Mouse (Mus musculus) limb, embryonic 15.5 days (tissue): ENCODE results near the gene 1810010H24Rik. TPM values are rescaled to one million over a fixed set of nuclear protein-coding genes. Genes with fewer than 3 reads are reported as not detected.
"Not testable (repeated sequence)": the region's sequence is repeated elsewhere in the genome, so short reads cannot be mapped to it uniquely, and the experiment has no call there.

Source experiments
- ATAC-seq: fragments of 200-750 bp; cut with Nextera tagmentation; 2 replicates; pipeline ENCODE4 v1.8.0; 2017; ENCODE audit warnings: low read depth, moderate TSS enrichment; ENCODE audit not compliant: insufficient number of reproducible peaks, low FRiP score, low TSS enrichment
- H3K27ac ChIP-seq: fragments of 300-500 bp; sonication (generic); 2 replicates; pipeline ENCODE4 v1.5.1; 2015; ENCODE audit warnings: moderate library complexity, mild to moderate bottlenecking, inconsistent platforms
- H3K27me3 ChIP-seq: fragments of 300-500 bp; sonication (generic); 2 replicates; pipeline ENCODE4 v1.6.1; 2015; ENCODE audit warnings: inconsistent platforms
- H3K36me3 ChIP-seq: fragments of 300-500 bp; sonication (generic); 2 replicates; pipeline ENCODE4 v1.6.1; 2015; ENCODE audit warnings: inconsistent platforms
- H3K4me1 ChIP-seq: fragments of 300-500 bp; sonication (generic); 2 replicates; pipeline ENCODE4 v1.6.1; 2015; ENCODE audit warnings: inconsistent platforms
- H3K4me2 ChIP-seq: fragments of 300-500 bp; sonication (generic); 2 replicates; pipeline ENCODE4 v1.6.1; 2015; ENCODE audit warnings: mild to moderate bottlenecking, inconsistent platforms
- H3K4me3 ChIP-seq: fragments of 300-500 bp; sonication (generic); 2 replicates; pipeline ENCODE4 v1.5.1; 2015; ENCODE audit warnings: mild to moderate bottlenecking, inconsistent platforms
- H3K9ac ChIP-seq: fragments of 300-500 bp; sonication (generic); 2 replicates; pipeline ENCODE4 v1.6.1; 2015; ENCODE audit warnings: inconsistent platforms
- H3K9me3 ChIP-seq: fragments of 300-500 bp; sonication (generic); 2 replicates; pipeline ENCODE4 v1.6.1; 2016; ENCODE audit warnings: inconsistent platforms
- WGBS: fragments of 180-500 bp; shearing (Covaris S2); methylation state at CpG from one replicate; pipeline ENCODE4 v1.1.7; 2015; 5-methylcytosine and 5-hydroxymethylcytosine counted together
- polyA plus RNA-seq: library from polyadenylated mRNA; unstranded; fragments of >200 nt; fragmentation: Nextera tagmentation; extraction: Ambion mirVana; gene quantifications from 2 replicates; pipeline ENCODE4 v1.2.1, GENCODE M21; 2015

Gene 1810010H24Rik
- polyA plus RNA-seq = 1.9 and 2.1 TPM in 2 replicates

DNA sequence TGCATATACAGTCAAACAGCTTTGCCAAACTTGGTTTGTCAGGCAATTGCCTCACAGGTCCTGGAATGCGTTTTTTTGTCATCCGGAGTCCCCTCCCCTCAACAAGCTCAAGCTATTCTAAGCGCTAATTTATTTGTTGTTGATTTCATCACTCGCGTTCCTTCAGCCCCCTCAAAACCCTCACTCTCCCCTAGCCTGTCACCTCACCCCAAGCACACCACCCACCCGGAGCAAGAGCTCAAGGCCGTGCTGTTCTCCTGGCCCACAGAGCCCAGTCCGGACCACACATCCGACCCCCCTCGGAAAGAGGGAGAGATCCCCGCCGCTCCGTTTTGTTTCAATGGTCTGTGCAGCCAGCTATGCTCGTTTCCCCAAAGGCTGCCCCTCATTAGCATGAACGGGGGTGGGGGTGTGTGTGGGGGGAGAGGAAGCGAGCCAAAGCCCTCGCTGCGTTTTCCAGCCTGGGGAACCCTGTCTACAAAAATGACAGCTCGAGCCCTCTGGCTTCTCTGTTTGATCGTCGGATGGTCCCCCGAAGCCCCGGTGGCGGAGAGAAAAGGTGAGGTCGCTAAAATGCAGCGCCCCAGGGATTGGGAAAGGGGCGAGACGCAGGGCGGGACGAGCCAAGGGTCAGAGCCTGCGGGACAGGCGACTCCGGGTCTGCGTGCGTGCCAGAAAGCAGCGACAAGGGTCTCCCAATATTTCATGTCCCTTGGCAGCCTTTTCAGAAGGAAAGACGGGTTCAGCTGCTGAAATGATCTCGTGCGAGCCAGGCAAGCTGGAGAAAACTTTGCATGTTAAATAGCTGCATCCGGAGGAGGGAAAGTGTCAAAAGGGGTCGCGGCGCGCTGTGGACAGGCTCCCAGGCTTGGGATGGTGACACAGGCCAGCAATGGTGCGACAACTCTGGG lies at the start of gene 1810010H24Rik:
TSS of gene 1810010H24Rik (plus strand) at position 271 of the 911 bp plus-strand sequence.
- ATAC-seq = no peak
- WGBS = under 1% methylated on average over 45 of the region's 45 CpGs
- Histone ChIP-seq H3K4me3 (peak within 1 kb of the TSS; percentile 47), H3K36me3 (no peaks in the 10 kb centered on the region), H3K9me3 (no peaks in the 10 kb centered on the region), H3K9ac (peak within 1 kb of the TSS; percentile 42), H3K27ac (no peak within 1 kb of the TSS), H3K4me2 (peak within 1 kb of the TSS; percentile 86), H3K4me1 (peaks cover 34% of the 10 kb centered on the region), H3K27me3 (peaks cover 7% of the 10 kb centered on the region; the same call in 1 of the 2 replicates)

DNA sequence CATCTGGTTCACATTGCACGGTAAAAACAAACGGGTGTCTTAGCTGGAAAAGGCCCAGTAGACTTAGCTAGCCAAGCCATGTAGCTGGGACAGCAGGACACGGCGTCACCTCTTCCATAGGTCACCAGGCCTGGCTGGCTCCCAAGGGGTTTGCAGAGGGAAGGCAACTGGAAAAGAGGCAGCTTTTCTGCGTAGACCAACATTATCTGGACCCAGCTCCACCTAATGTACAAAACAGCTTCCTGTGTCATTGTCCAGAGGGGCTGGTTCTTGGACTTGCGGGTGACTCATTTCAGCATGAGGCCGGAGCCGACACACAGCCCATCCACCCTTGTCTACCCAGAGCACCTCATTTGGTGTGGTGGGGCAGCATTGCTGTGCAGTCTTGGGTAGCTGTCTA lies 49.3 kb upstream of the 1810010H24Rik start:
- Histone ChIP-seq H3K4me1 (no peaks in the 10 kb centered on the region), H3K36me3 (no peaks in the 10 kb centered on the region), H3K27me3 (no peaks in the 10 kb centered on the region), H3K9me3 (no peaks in the 10 kb centered on the region), H3K4me3 (no peak overlapping the region), H3K9ac (no peak overlapping the region), H3K27ac (no peak overlapping the region), H3K4me2 (no peak overlapping the region)
- no peak for ATAC-seq
- WGBS = 73% methylated on average over 8 of the region's 8 CpGs

DNA sequence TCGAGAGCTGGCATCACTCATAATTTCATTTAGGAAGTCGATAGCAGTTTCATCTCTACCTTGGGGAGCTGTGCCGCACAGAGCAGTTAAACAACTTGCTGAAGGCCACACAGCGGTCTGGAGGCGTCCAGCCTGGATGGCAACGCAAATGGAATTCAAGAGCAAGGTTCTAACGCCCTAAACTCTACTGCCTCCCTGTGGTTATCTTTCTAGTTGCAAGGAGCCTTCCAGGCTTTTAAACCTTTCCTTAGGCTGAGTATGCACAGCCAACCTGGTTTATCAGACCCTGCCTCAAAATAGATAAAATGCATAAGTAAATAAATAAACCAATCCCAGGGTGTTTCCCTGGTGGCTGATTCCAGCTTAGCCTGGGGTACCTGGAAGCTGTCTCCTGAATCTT lies 45.0 kb upstream of the 1810010H24Rik start:
- Histone ChIP-seq H3K36me3 (no peaks in the 10 kb centered on the region), H3K27me3 (no peaks in the 10 kb centered on the region), H3K4me2 (no peak overlapping the region), H3K27ac (no peak overlapping the region), H3K9ac (no peak overlapping the region), H3K4me1 (no peaks in the 10 kb centered on the region), H3K4me3 (no peak overlapping the region), H3K9me3 (no peaks in the 10 kb centered on the region)
- no peak for ATAC-seq
- 28% methylated on average over 7 of the region's 7 CpGs for whole genome bisulfite sequencing

DNA sequence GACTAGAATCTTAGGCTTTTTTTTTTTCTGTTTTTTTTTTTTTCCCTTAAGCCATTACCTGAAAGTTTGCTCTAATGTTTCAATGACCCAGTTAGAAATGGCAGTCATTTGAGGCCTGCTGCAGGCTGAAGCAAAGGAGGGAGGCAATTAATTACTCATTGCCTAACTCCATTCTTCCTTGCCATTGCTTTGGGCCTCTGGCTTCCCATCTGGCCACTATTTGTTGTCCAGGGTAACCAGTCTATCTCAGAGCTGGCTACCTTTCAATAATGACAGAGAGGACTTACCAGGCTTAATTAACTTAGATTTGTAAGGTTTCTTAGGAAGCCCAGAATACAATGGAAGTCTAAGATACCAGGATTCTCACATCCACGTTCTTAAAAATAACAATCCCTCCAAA lies 43.7 kb upstream of the 1810010H24Rik start:
- Histone ChIP-seq H3K27me3 (no peaks in the 10 kb centered on the region), H3K36me3 (0 out of 2 replicates have a peak, but pooled peaks cover 2% of the 10 kb centered on the region), H3K4me3 (no peak overlapping the region), H3K4me1 (no peaks in the 10 kb centered on the region), H3K9ac (no peak overlapping the region), H3K27ac (no peak overlapping the region), H3K4me2 (no peak overlapping the region), H3K9me3 (no peaks in the 10 kb centered on the region)
- ATAC-seq = no peak
- WGBS = 65% methylated on average over 1 of the region's 1 CpGs

DNA sequence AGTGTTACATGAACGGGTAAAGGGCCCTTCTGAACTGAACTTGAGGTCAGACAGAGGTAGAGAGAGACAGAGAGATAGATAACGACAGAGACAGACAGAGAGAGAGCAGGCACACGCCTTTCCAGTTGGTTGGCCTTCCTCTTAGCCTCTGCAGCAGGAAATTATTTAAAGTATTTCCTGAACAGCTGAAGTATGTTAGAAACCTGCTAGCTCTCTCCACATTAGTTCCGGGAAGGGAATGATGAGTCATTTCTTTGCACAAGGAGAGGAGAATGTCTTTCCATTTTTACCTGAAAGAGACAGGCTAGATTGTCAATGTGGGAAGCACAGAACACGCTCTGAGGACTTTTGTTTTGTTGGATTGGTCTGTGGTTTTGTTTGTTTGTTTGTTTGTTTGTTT lies 43.1 kb upstream of the 1810010H24Rik start:
- peaks cover 8% of the 10 kb centered on the region for H3K36me3 ChIP-seq
- ATAC-seq = no peak
- no peaks in the 10 kb centered on the region for H3K4me1 ChIP-seq
- H3K9me3 ChIP-seq = no peaks in the 10 kb centered on the region
- no peak overlapping the region for H3K9ac ChIP-seq
- no peaks in the 10 kb centered on the region for H3K27me3 ChIP-seq
- H3K27ac ChIP-seq = no peak overlapping the region
- H3K4me2 ChIP-seq = no peak overlapping the region
- WGBS = 37% methylated on average over 5 of the region's 5 CpGs
- H3K4me3 ChIP-seq = no peak overlapping the region

DNA sequence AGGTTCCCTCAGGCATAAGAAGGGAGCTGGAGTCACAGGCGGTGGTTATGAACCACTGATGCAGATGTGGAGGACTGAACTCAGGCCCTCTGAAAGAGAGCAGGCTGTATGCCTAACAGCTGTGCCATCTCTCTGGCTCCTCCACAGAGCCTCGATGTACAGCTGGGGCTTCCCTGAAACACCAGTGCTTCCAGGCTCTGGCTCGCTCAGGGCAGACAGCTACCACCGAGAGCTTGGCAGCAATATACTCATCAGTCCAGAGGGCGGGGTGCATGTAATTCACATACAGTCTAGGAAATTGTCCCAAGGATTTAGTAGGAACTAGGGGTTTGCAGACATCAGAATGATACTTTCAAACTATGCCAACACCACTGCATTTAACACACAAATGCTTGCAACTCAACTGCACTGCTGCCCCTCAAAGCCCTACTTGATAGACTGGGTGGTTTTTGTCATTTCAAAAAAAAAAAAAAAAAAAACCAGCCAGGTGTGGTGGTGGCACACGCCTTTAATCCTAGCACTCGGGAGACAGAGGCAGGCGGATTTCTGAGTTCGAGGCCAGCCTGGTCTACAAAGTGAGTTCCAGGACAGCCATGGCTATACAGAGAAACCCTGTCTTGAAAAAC lies 39.4 kb upstream of the 1810010H24Rik start:
- H3K9ac ChIP-seq, H3K27ac ChIP-seq, H3K4me2 ChIP-seq, H3K27me3 ChIP-seq, H3K9me3 ChIP-seq, H3K4me1 ChIP-seq, H3K4me3 ChIP-seq, ATAC-seq: not testable (repeated sequence)
- 75% methylated on average over 9 of the region's 9 CpGs for WGBS
- H3K36me3 ChIP-seq = peaks cover 35% of the 10 kb centered on the region

DNA sequence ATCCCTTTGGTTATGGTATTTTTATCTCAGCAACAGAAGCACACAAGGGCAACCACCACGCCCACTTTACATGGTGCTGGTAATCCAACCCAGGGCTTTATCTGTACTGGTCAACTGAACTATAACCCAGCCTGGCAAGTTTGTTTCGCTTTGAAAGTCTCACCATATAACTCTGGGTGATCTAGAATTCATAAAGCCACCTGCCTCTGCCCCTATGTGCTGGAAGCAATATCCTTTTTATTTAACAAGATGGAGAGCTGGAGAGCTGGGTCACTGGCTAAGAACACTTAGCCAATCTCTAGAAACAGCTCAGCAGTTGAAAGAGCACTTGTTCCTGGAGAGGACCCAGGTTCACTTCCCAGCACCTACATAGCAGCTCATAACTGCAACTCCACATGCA lies 38.1 kb upstream of the 1810010H24Rik start:
- 91% methylated on average over 2 of the region's 2 CpGs for WGBS

DNA sequence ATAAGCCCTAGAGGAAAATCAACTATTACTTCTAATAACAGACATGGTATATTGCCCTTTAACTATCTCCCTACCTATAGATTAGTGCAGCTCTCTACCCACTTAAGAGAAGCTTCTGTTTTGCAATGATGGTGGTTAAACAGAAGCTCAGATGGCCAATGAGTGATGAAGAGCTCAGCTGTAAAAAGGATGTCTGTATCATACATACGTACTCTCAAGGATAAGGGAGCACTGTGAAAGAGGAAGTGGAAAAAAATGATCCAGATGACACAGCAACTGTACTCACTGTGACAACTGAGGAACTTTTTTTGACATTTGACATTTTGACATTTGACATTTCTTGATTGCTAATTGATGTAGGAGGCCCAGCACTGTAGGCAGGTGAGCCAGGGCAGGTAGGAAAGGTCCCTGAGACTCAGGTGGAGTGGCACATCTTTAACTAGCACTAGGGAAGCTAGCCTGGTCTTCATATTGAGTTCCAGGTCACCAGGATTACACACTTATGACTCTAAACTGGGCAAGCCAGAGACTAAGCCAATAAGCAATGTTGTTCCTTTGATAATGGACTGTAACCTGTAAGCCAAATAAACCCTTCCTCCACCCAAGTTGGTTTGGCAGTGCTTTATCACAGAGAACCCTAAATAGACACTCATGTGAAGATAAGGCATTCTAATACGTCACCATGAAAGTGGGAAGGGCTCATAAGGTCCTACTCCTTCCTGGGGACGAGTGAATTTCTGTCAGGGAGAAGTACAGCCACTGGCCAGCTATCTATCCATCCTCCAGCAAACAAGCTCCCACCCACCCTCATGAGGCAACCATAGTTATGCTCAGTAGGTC lies 31.0 kb upstream of the 1810010H24Rik start:
- ATAC-seq = no peak
- Histone ChIP-seq H3K36me3 (peaks cover 53% of the 10 kb centered on the region), H3K4me2 (no peak overlapping the region), H3K4me3 (no peak overlapping the region), H3K27ac (no peak overlapping the region), H3K9me3 (no peaks in the 10 kb centered on the region), H3K27me3 (no peaks in the 10 kb centered on the region), H3K9ac (no peak overlapping the region), H3K4me1 (peaks cover 2% of the 10 kb centered on the region; the same call in 1 of the 2 replicates)
- WGBS = 80% methylated on average over 3 of the region's 3 CpGs

More for the DNA sequence above, 38.1 kb upstream of the 1810010H24Rik start:
- Histone ChIP-seq H3K9me3 (no peaks in the 10 kb centered on the region), H3K27ac (no peak overlapping the region), H3K4me1 (no peaks in the 10 kb centered on the region), H3K9ac (no peak overlapping the region), H3K36me3 (peaks cover 44% of the 10 kb centered on the region), H3K27me3 (no peaks in the 10 kb centered on the region), H3K4me2 (no peak overlapping the region), H3K4me3 (no peak overlapping the region)
- ATAC-seq = no peak

DNA sequence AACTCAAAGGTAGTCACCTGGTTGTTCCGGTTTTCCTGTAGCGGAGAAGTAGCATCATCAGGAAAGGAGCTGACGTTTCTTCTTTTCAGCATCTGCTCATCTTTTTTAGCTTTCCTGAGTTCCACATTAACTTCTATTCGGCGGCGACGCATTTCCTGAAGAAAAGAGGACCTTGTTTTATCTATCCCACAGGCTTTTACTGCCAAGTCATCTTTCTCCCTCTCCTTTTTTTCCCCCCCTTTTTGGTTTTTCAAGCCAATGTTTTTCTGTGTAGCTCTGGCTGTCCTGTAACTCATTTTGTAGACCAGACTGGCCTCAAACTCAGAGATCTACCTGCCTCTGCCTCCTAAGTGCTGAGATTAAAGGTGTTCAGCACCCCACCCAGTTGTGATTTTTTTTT lies 29.0 kb upstream of the 1810010H24Rik start:
- not testable (repeated sequence) for H3K4me3 ChIP-seq

DNA sequence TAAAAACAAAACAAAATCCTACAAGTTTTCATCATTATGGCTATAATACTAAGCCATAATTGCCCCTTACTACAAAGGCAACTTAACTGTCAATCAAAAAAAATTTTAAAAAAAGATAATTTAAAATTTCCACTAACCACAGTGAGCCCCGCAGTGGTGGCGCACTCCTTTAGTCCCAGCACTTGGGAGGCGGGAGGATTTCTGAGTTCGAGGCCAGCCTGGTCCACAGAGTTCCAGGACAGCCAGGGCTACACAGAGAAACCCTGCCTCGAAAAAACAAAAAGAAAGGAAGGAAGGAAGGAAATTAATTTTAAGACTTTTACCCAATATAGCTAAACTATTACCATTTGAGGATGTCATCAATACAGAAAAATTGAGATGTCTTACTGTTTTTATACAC lies 27.5 kb upstream of the 1810010H24Rik start:
- 20% methylated on average over 5 of the region's 5 CpGs for WGBS
- ATAC-seq = no peak
- Histone ChIP-seq H3K36me3 (peaks cover 29% of the 10 kb centered on the region), H3K27me3 (no peaks in the 10 kb centered on the region), H3K9ac (peak overlapping the region; percentile 65; the same call in 1 of the 2 replicates), H3K9me3 (no peaks in the 10 kb centered on the region), H3K27ac (no peak overlapping the region), H3K4me2 (peak overlapping the region; percentile 74), H3K4me3 (peak overlapping the region; percentile 96), H3K4me1 (peaks cover 2% of the 10 kb centered on the region; the same call in 1 of the 2 replicates)

More for the DNA sequence above, 29.0 kb upstream of the 1810010H24Rik start:
- H3K36me3 ChIP-seq = peaks cover 37% of the 10 kb centered on the region
- H3K27me3 ChIP-seq, H3K9me3 ChIP-seq, H3K4me1 ChIP-seq, ATAC-seq, H3K4me2 ChIP-seq, H3K9ac ChIP-seq, H3K27ac ChIP-seq: not testable (repeated sequence)
- WGBS = 94% methylated on average over 7 of the region's 7 CpGs

DNA sequence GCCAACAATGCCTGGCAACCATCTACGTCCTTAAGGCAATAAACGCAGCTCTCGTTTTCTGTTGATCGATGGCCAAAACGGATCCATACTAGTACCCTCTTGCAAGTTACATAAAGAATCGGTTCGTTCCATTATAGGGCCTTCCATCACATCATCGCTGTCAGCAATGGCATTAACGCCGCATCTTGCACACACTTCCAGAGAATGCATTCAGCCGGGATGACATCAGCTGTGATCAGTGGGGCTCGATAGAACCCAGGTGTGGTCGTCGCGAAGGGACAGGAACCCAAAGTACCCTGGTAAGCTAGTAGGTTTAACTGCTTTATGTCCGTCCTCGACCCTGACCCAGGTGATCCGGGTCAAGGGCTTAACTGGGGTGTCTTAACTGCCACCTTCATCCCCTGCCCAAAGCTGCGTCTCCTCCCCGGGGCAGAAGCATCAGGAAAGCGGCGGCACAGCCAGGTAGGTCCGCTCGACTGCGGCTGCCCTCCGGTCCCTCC lies 26.8 kb upstream of the 1810010H24Rik start:
- Histone ChIP-seq H3K9me3 (no peaks in the 10 kb centered on the region), H3K36me3 (peaks cover 26% of the 10 kb centered on the region), H3K4me1 (peaks cover 2% of the 10 kb centered on the region; the same call in 1 of the 2 replicates), H3K4me3 (peak overlapping the region; percentile 96), H3K4me2 (peak overlapping the region; percentile 74), H3K27ac (peak overlapping the region; percentile 83), H3K9ac (peak overlapping the region; percentile 65), H3K27me3 (no peaks in the 10 kb centered on the region)
- no peak for ATAC-seq
- under 1% methylated on average over 26 of the region's 26 CpGs for WGBS
